ENCODE assay signal across 25 mouse cellular contexts in genomic region chr3:84860669-84861068, GRCm38 (mm10). TPM values are rescaled to one million over a fixed set of nuclear protein-coding genes. Genes with fewer than 3 reads are reported as not detected.
DNase-seq lines count a peak whose midpoint lies in the region; ATAC-seq and TF ChIP-seq lines count a peak whose summit lies in the region.
"Had no signal": no experiment of that assay in that cellular context is flagged by ENCODE, and none has a peak within 500 bp of the region (broad histone marks: within the 10 kb centered on the region; RNA-seq: fewer than 3 reads in every experiment).

No protein-coding gene starts in this region.

- no peak overlapping the region for H3K9ac ChIP-seq in heart, adult 2 months (ENCODE audit: low read depth, low read length)
- no peak overlapping the region for H3K9ac ChIP-seq in stomach, embryonic 15.5 days
- H3K9ac ChIP-seq in stomach, postnatal 0 days (ENCODE audit: low read length), result no peak overlapping the region
- no peak overlapping the region for H3K9ac ChIP-seq in liver, embryonic 15.5 days
- H3K9ac ChIP-seq: forebrain, postnatal 0 days; heart, embryonic 13.5 days; hindbrain, embryonic 14.5 days had no signal

- intact Hi-C loops in heart, adult 2 months (cut with DNase I), result no loop called here

- TF ChIP-seq CTCF in heart, adult 2 months (IDR thresholded peaks at IDR 0.05), result no peak
- TF ChIP-seq CTCF in stomach, postnatal 0 days (IDR thresholded peaks at IDR 0.05; ENCODE audit: low read depth), result no peak

- H3K4me3 ChIP-seq in heart, adult 2 months, result no peak overlapping the region
- H3K4me3 ChIP-seq in stomach, embryonic 15.5 days (replicated peaks), result no peak overlapping the region
- no peak overlapping the region for H3K4me3 ChIP-seq in stomach, postnatal 0 days (ENCODE audit: low read depth, low read length)
- no peak overlapping the region for H3K4me3 ChIP-seq in liver, embryonic 15.5 days (replicated peaks)
- H3K4me3 ChIP-seq: forebrain, embryonic 10.5 days; gastrocnemius, adult 2 months; heart, embryonic 10.5 days; heart, embryonic 13.5 days had no signal

- DNase-seq in heart, adult 11 months, result peak; percentile 35
- DNase-seq in heart, adult 2 months, result no peak
- no peak for DNase-seq in stomach, postnatal 0 days (ENCODE audit: low spot score)
- peak; percentile 61 for DNase-seq in yolk sac, embryonic 10.5 days (ENCODE audit: low spot score)
- DNase-seq in urinary bladder, postnatal 10 days (ENCODE audit: low spot score), result no peak
- no peak for DNase-seq in adrenal gland, adult 8-10 months
- DNase-seq: adrenal gland, postnatal 10 days; adrenal gland, postnatal 36 days; cerebellum, adult 18-20 months; cerebellum, adult 9-10 months; cerebellum, postnatal 14 days; forebrain, postnatal 0 days; gastrocnemius, adult 2 months; gastrocnemius, postnatal 14 days; heart, adult 18-20 months; heart, postnatal 14 days; heart, postnatal 4 days had no signal

- H3K4me2 ChIP-seq in stomach, embryonic 15.5 days, result no peak overlapping the region
- H3K4me2 ChIP-seq in stomach, postnatal 0 days (replicated peaks; ENCODE audit: low read depth), result no peak overlapping the region
- H3K4me2 ChIP-seq in liver, embryonic 15.5 days, result no peak overlapping the region
- H3K4me2 ChIP-seq: heart, embryonic 13.5 days; hindbrain, embryonic 14.5 days had no signal

- H3K27ac ChIP-seq in heart, adult 2 months, result no peak overlapping the region
- H3K27ac ChIP-seq in stomach, embryonic 15.5 days, result no peak overlapping the region
- no peak overlapping the region for H3K27ac ChIP-seq in stomach, postnatal 0 days (replicated peaks)
- no peak overlapping the region for H3K27ac ChIP-seq in liver, embryonic 15.5 days (replicated peaks)
- H3K27ac ChIP-seq: forebrain, embryonic 10.5 days; gastrocnemius, adult 2 months; heart, embryonic 10.5 days; heart, embryonic 13.5 days; hindbrain, embryonic 14.5 days had no signal

- no peaks in the 10 kb centered on the region for H3K36me3 ChIP-seq in heart, adult 2 months (ENCODE audit: control insufficient read depth, insufficient read depth, low read length)
- H3K36me3 ChIP-seq in stomach, embryonic 15.5 days, result no peaks in the 10 kb centered on the region
- no peaks in the 10 kb centered on the region for H3K36me3 ChIP-seq in stomach, postnatal 0 days (ENCODE audit: control insufficient read depth, insufficient read depth, low read length)
- H3K36me3 ChIP-seq in liver, embryonic 15.5 days (replicated peaks), result 0 out of 2 replicates have a peak, but pooled peaks cover 7% of the 10 kb centered on the region
- H3K36me3 ChIP-seq: forebrain, embryonic 10.5 days had no signal

- no peak for TF ChIP-seq POLR2A in heart, adult 2 months (IDR thresholded peaks at IDR 0.05; ENCODE audit: insufficient read depth, low read depth, low read length)

- peaks cover 1% of the 10 kb centered on the region; the same call in 1 of the 2 replicates for H3K79me2 ChIP-seq in heart, adult 2 months (replicated peaks; ENCODE audit: control insufficient read depth, insufficient read depth, low read length)

- no peaks in the 10 kb centered on the region for H3K27me3 ChIP-seq in heart, adult 2 months (ENCODE audit: control insufficient read depth, insufficient read depth, low read length)
- no peaks in the 10 kb centered on the region for H3K27me3 ChIP-seq in stomach, embryonic 15.5 days (replicated peaks)
- H3K27me3 ChIP-seq in stomach, postnatal 0 days (ENCODE audit: control insufficient read depth, insufficient read depth, low read length), result no peaks in the 10 kb centered on the region
- no peaks in the 10 kb centered on the region for H3K27me3 ChIP-seq in liver, embryonic 15.5 days
- H3K27me3 ChIP-seq: heart, embryonic 13.5 days had no signal

- WGBS in heart, adult 2 months, result 97% methylated on average over 1 of the region's 1 CpGs
- 58% methylated on average over 1 of the region's 1 CpGs for WGBS in stomach, embryonic 15.5 days
- 58% methylated on average over 1 of the region's 1 CpGs for WGBS in stomach, postnatal 0 days
- WGBS in liver, embryonic 15.5 days (ENCODE audit: insufficient replicate concordance), result 62% methylated on average over 1 of the region's 1 CpGs

- TF ChIP-seq EP300 in heart, adult 2 months (IDR thresholded peaks at IDR 0.05; ENCODE audit: insufficient read depth, low read depth, low read length), result no peak
- no peak for TF ChIP-seq EP300 in stomach, postnatal 0 days (optimal IDR thresholded peaks at IDR 0.05)

- peak; percentile 65; the same call in 1 of the 2 replicates for ATAC-seq in stomach, embryonic 15.5 days (ENCODE audit: insufficient read depth, low FRiP score, low read depth)
- no peak for ATAC-seq in stomach, postnatal 0 days (ENCODE audit: low FRiP score, low TSS enrichment)
- peak; percentile 54; the same call in 1 of the 2 replicates for ATAC-seq in liver, embryonic 15.5 days (ENCODE audit: insufficient read depth)
- ATAC-seq: activated CD4-positive, CD25-positive, alpha-beta regulatory T cell, adult 4 months; forebrain, embryonic 14.5 days; forebrain, postnatal 0 days had no signal

- peaks cover 2% of the 10 kb centered on the region for H3K4me1 ChIP-seq in heart, adult 2 months (ENCODE audit: control insufficient read depth, insufficient read depth, low read length)
- no peaks in the 10 kb centered on the region for H3K4me1 ChIP-seq in stomach, embryonic 15.5 days
- H3K4me1 ChIP-seq in stomach, postnatal 0 days (replicated peaks; ENCODE audit: control insufficient read depth, insufficient read depth), result no peaks in the 10 kb centered on the region
- peaks cover 15% of the 10 kb centered on the region for H3K4me1 ChIP-seq in liver, embryonic 15.5 days (replicated peaks)
- H3K4me1 ChIP-seq: forebrain, embryonic 10.5 days; heart, embryonic 10.5 days had no signal

- no peaks in the 10 kb centered on the region for H3K9me3 ChIP-seq in stomach, embryonic 15.5 days
- H3K9me3 ChIP-seq in stomach, postnatal 0 days (ENCODE audit: control insufficient read depth, low read length), result no peaks in the 10 kb centered on the region
- no peaks in the 10 kb centered on the region for H3K9me3 ChIP-seq in liver, embryonic 15.5 days (replicated peaks)
- H3K9me3 ChIP-seq: forebrain, embryonic 10.5 days; heart, embryonic 10.5 days; heart, embryonic 13.5 days had no signal

RNA-seq across cellular contexts. Expression of gene Fbxw7, which starts 45.6 kb away (rescaled TPM):
- 10 to 100 TPM; 42.8 to 44.9 TPM for total RNA-seq in heart, adult 2 months (2021)
- polyA plus RNA-seq in heart, adult 2 months (2012; rRNA removed), result 14.3 and 34.5 TPM in 2 replicates
- 12.6 and 14.1 TPM in 2 replicates for polyA plus RNA-seq in stomach, embryonic 15.5 days (2015; fragmentation: Nextera tagmentation; extraction: Ambion mirVana)
- polyA plus RNA-seq in stomach, postnatal 0 days (2015; fragmentation: Nextera tagmentation; extraction: Ambion mirVana), result 6.7 and 7.4 TPM in 2 replicates
- polyA plus RNA-seq in liver, embryonic 15.5 days (2015; fragmentation: Nextera tagmentation; extraction: Ambion mirVana), result 2.5 and 3.0 TPM in 2 replicates
- 10 to 100 TPM; 17.7 to 20.8 (median 20.0) TPM for total RNA-seq in adrenal gland, adult 8-10 months (2022)

Comparison
In these comparisons a context has a peak if more than half of its experiments do, and no peak if none do; other contexts are left out.
1. DNase-seq: peak in heart, adult 11 months (single experiment) and yolk sac, embryonic 10.5 days (single experiment); none in heart, adult 2 months (0 of 2), stomach, postnatal 0 days (single experiment), urinary bladder, postnatal 10 days (single experiment) and adrenal gland, adult 8-10 months (single experiment).